Mouse (Mus musculus): ENCODE data around the gene Relt. TPM values are rescaled to one million over a fixed set of nuclear protein-coding genes. Genes with fewer than 3 reads are reported as not detected.
A peak's percentile ranks its signal among the peaks of the same experiment; 100 is the strongest.
"Not testable (repeated sequence)": the region's sequence is repeated elsewhere in the genome, so short reads cannot be mapped to it uniquely, and the experiment has no call there.

Relt gene
- polyA plus RNA-seq, 1 experiment from 2014 or later, result 4.3 TPM

GRCm38 (mm10) chr7:100853396-100853795, 9.8 kb downstream of the Relt start:
- H3K4me1 ChIP-seq, result peaks cover 42% of the 10 kb centered on the region
- no peak for ATAC-seq (replicated peaks)
- no peak overlapping the region for H3K27ac ChIP-seq (replicated peaks)
- H3K36me3 ChIP-seq, result no peaks in the 10 kb centered on the region
- no peak overlapping the region for H3K4me3 ChIP-seq
- WGBS, result 82% methylated on average over 3 of the region's 3 CpGs
- no peaks in the 10 kb centered on the region for H3K27me3 ChIP-seq
- no peak overlapping the region for H3K4me2 ChIP-seq (replicated peaks)
- H3K9me3 ChIP-seq, result no peaks in the 10 kb centered on the region
- H3K9ac ChIP-seq (replicated peaks), result no peak overlapping the region

GRCm38 (mm10) chr7:100851481-100852356, 11.5 kb downstream of the Relt start:
- Histone ChIP-seq H3K4me1 (peaks cover 42% of the 10 kb centered on the region), H3K27ac (replicated peaks) (peak overlapping the region; percentile 56), H3K9ac (replicated peaks) (no peak overlapping the region), H3K27me3 (no peaks in the 10 kb centered on the region), H3K9me3 (no peaks in the 10 kb centered on the region), H3K36me3 (no peaks in the 10 kb centered on the region), H3K4me2 (replicated peaks) (no peak overlapping the region), H3K4me3 (no peak overlapping the region)
- WGBS, result 53% methylated on average over 9 of the region's 9 CpGs
- ATAC-seq (replicated peaks), result no peak

- no peak overlapping the region for H3K4me2 ChIP-seq (replicated peaks)
- H3K9me3 ChIP-seq, result no peaks in the 10 kb centered on the region
- H3K4me3 ChIP-seq, result no peak overlapping the region
- H3K4me1 ChIP-seq, result peaks cover 27% of the 10 kb centered on the region
- no peaks in the 10 kb centered on the region for H3K27me3 ChIP-seq
- no peak for ATAC-seq (replicated peaks)
- H3K36me3 ChIP-seq, result no peaks in the 10 kb centered on the region
- WGBS, result 96% methylated on average over 2 of the region's 2 CpGs
- no peak overlapping the region for H3K9ac ChIP-seq (replicated peaks)
- H3K27ac ChIP-seq (replicated peaks), result no peak overlapping the region
Observed at GRCm38 (mm10) chr7:100849508-100849907, 13.7 kb downstream of the Relt start.

GRCm38 (mm10) chr7:100848744-100849143, 14.5 kb downstream of the Relt start:
- no peak for ATAC-seq (replicated peaks)
- no peak overlapping the region for H3K27ac ChIP-seq (replicated peaks)
- peaks cover 21% of the 10 kb centered on the region for H3K4me1 ChIP-seq
- WGBS, result 26% methylated on average over 6 of the region's 6 CpGs
- no peak overlapping the region for H3K9ac ChIP-seq (replicated peaks)
- no peaks in the 10 kb centered on the region for H3K9me3 ChIP-seq
- no peak overlapping the region for H3K4me2 ChIP-seq (replicated peaks)
- H3K27me3 ChIP-seq, result no peaks in the 10 kb centered on the region
- no peak overlapping the region for H3K4me3 ChIP-seq
- no peaks in the 10 kb centered on the region for H3K36me3 ChIP-seq

- Histone ChIP-seq H3K27ac (replicated peaks) (no peak overlapping the region), H3K27me3 (no peaks in the 10 kb centered on the region), H3K9me3 (no peaks in the 10 kb centered on the region), H3K4me3 (no peak overlapping the region), H3K4me1 (peaks cover 14% of the 10 kb centered on the region), H3K4me2 (replicated peaks) (no peak overlapping the region), H3K36me3 (no peaks in the 10 kb centered on the region), H3K9ac (replicated peaks) (no peak overlapping the region)
- 84% methylated on average over 6 of the region's 6 CpGs for WGBS
- no peak for ATAC-seq (replicated peaks)
Observed at GRCm38 (mm10) chr7:100847131-100847530, 16.1 kb downstream of the Relt start.

GRCm38 (mm10) chr7:100846033-100846432, 17.2 kb downstream of the Relt start:
- H3K27ac ChIP-seq (replicated peaks); H3K9me3 ChIP-seq; H3K4me1 ChIP-seq; H3K36me3 ChIP-seq; H3K4me3 ChIP-seq; ATAC-seq (replicated peaks); H3K4me2 ChIP-seq (replicated peaks); H3K9ac ChIP-seq (replicated peaks); H3K27me3 ChIP-seq: not testable (repeated sequence)
- 64% methylated on average over 7 of the region's 7 CpGs for WGBS

- Histone ChIP-seq H3K9ac (replicated peaks) (no peak overlapping the region), H3K9me3 (no peaks in the 10 kb centered on the region), H3K36me3 (no peaks in the 10 kb centered on the region), H3K4me3 (no peak overlapping the region), H3K27me3 (no peaks in the 10 kb centered on the region), H3K4me1 (no peaks in the 10 kb centered on the region), H3K27ac (replicated peaks) (no peak overlapping the region), H3K4me2 (replicated peaks) (no peak overlapping the region)
- no peak for ATAC-seq (replicated peaks)
- 59% methylated on average over 1 of the region's 1 CpGs for WGBS
Observed at GRCm38 (mm10) chr7:100845412-100845811, 17.8 kb downstream of the Relt start.

GRCm38 (mm10) chr7:100845026-100845400, 18.2 kb downstream of the Relt start:
- H3K4me3 ChIP-seq, result no peak overlapping the region
- no peaks in the 10 kb centered on the region for H3K36me3 ChIP-seq
- H3K27ac ChIP-seq (replicated peaks), result no peak overlapping the region
- H3K27me3 ChIP-seq, result no peaks in the 10 kb centered on the region
- H3K4me1 ChIP-seq, result no peaks in the 10 kb centered on the region
- H3K9ac ChIP-seq (replicated peaks), result no peak overlapping the region
- H3K9me3 ChIP-seq, result no peaks in the 10 kb centered on the region
- ATAC-seq (replicated peaks), result no peak
- H3K4me2 ChIP-seq (replicated peaks), result no peak overlapping the region

GRCm38 (mm10) chr7:100844385-100845025, 18.7 kb downstream of the Relt start:
- Histone ChIP-seq H3K27me3 (no peaks in the 10 kb centered on the region), H3K27ac (replicated peaks) (no peak overlapping the region), H3K36me3 (no peaks in the 10 kb centered on the region), H3K4me3 (no peak overlapping the region), H3K9me3 (no peaks in the 10 kb centered on the region), H3K4me1 (peaks cover 2% of the 10 kb centered on the region; the same call in 1 of the 2 replicates), H3K9ac (replicated peaks) (no peak overlapping the region), H3K4me2 (replicated peaks) (no peak overlapping the region)
- no peak for ATAC-seq (replicated peaks)
- WGBS, result 58% methylated on average over 2 of the region's 2 CpGs

GRCm38 (mm10) chr7:100843866-100844265, 19.4 kb downstream of the Relt start:
- no peaks in the 10 kb centered on the region for H3K9me3 ChIP-seq
- H3K27ac ChIP-seq (replicated peaks), result no peak overlapping the region
- ATAC-seq (replicated peaks), result no peak
- WGBS, result 91% methylated on average over 2 of the region's 2 CpGs
- no peak overlapping the region for H3K4me2 ChIP-seq (replicated peaks)
- H3K36me3 ChIP-seq, result no peaks in the 10 kb centered on the region
- H3K4me1 ChIP-seq, result peaks cover 4% of the 10 kb centered on the region; the same call in 1 of the 2 replicates
- no peak overlapping the region for H3K9ac ChIP-seq (replicated peaks)
- H3K4me3 ChIP-seq, result no peak overlapping the region
- H3K27me3 ChIP-seq, result no peaks in the 10 kb centered on the region

- H3K9ac ChIP-seq (replicated peaks), result no peak overlapping the region
- H3K4me2 ChIP-seq (replicated peaks), result no peak overlapping the region
- H3K4me3 ChIP-seq, result no peak overlapping the region
- H3K27ac ChIP-seq (replicated peaks), result no peak overlapping the region
- no peaks in the 10 kb centered on the region for H3K9me3 ChIP-seq
- H3K27me3 ChIP-seq, result no peaks in the 10 kb centered on the region
- ATAC-seq (replicated peaks), result no peak
- WGBS, result 83% methylated on average over 5 of the region's 5 CpGs
- peaks cover 10% of the 10 kb centered on the region for H3K36me3 ChIP-seq
- peaks cover 4% of the 10 kb centered on the region; the same call in 1 of the 2 replicates for H3K4me1 ChIP-seq
Observed at GRCm38 (mm10) chr7:100842175-100842574, 21.1 kb downstream of the Relt start.

GRCm38 (mm10) chr7:100841608-100842007, 21.6 kb downstream of the Relt start:
- Histone ChIP-seq H3K9ac (replicated peaks) (no peak overlapping the region), H3K4me1 (peaks cover 4% of the 10 kb centered on the region; the same call in 1 of the 2 replicates), H3K4me2 (replicated peaks) (no peak overlapping the region), H3K27me3 (no peaks in the 10 kb centered on the region), H3K4me3 (no peak overlapping the region), H3K36me3 (peaks cover 16% of the 10 kb centered on the region), H3K9me3 (no peaks in the 10 kb centered on the region), H3K27ac (replicated peaks) (no peak overlapping the region)
- 93% methylated on average over 6 of the region's 6 CpGs for WGBS
- ATAC-seq (replicated peaks), result no peak

Measured in forebrain, embryonic 15.5 days (tissue).